Mouse (Mus musculus) heart, embryonic 10.5 days (tissue): ENCODE data around the gene Wwp2. TPM values are rescaled to one million over a fixed set of nuclear protein-coding genes. Genes with fewer than 3 reads are reported as not detected.
A peak's percentile ranks its signal among the peaks of the same experiment; 100 is the strongest.
"Not testable (repeated sequence)": the region's sequence is repeated elsewhere in the genome, so short reads cannot be mapped to it uniquely, and the experiment has no call there.

Experiments used
- DNase-seq: peaks from one replicate; pipeline ENCODE4 v3.0.0-alpha.2; 2017; ENCODE audit warnings: low spot score
- H3K27ac ChIP-seq: fragments of 300-500 bp; sonication (generic); 2 replicates; pipeline ENCODE4 v1.5.1; 2016; ENCODE audit warnings: mild to moderate bottlenecking
- H3K27me3 ChIP-seq: fragments of 300-500 bp; sonication (generic); 2 replicates; pipeline ENCODE4 v1.6.1; 2016; ENCODE audit warnings: mild to moderate bottlenecking; ENCODE audit not compliant: poor library complexity, insufficient read depth, severe bottlenecking
- H3K36me3 ChIP-seq: fragments of 300-500 bp; sonication (generic); 2 replicates; pipeline ENCODE4 v1.6.1; 2016; ENCODE audit warnings: mild to moderate bottlenecking, moderate library complexity
- H3K4me1 ChIP-seq: fragments of 300-500 bp; sonication (generic); 2 replicates; pipeline ENCODE4 v1.6.1; 2016; ENCODE audit warnings: mild to moderate bottlenecking
- H3K4me3 ChIP-seq: fragments of 300-500 bp; sonication (generic); 2 replicates; pipeline ENCODE4 v1.5.1; 2016; ENCODE audit warnings: mild to moderate bottlenecking, moderate library complexity
- H3K9me3 ChIP-seq: fragments of 300-500 bp; sonication (generic); 2 replicates; pipeline ENCODE4 v1.6.1; 2016; ENCODE audit warnings: mild to moderate bottlenecking, moderate library complexity
- WGBS: fragments of 180-500 bp; shearing (Covaris S2); methylation state at CpG from one replicate; pipeline ENCODE4 v1.1.7; 2016; 5-methylcytosine and 5-hydroxymethylcytosine counted together
- polyA plus RNA-seq: library from polyadenylated mRNA; unstranded; fragments of >200 nt; fragmentation: Nextera tagmentation; extraction: Ambion mirVana; gene quantifications from 2 replicates; pipeline ENCODE4 v1.2.1, GENCODE M21; 2016

Wwp2 gene
- polyA plus RNA-seq, 1 experiment from 2014 or later = 46.4 TPM

- WGBS = 79% methylated on average over 5 of the region's 5 CpGs
- DNase-seq = no peak
- Histone ChIP-seq H3K4me1 (0 out of 2 replicates have a peak, but pooled peaks cover 3% of the 10 kb centered on the region), H3K4me3 (no peak overlapping the region), H3K27ac (no peak overlapping the region), H3K36me3 (peaks cover 33% of the 10 kb centered on the region), H3K27me3 (no peaks in the 10 kb centered on the region), H3K9me3 (no peaks in the 10 kb centered on the region)
These were observed 30.5 kb downstream of the Wwp2 start for GRCm38 (mm10) chr8:107466642-107467041.

GRCm38 (mm10) chr8:107468811-107469302 is 32.7 kb downstream of the Wwp2 start:
- Histone ChIP-seq H3K4me3 (no peak overlapping the region), H3K27ac (0 out of 2 replicates have a peak overlapping the region, but pooled peaks have one; percentile 29), H3K4me1 (peaks cover 16% of the 10 kb centered on the region), H3K36me3 (peaks cover 31% of the 10 kb centered on the region), H3K9me3 (no peaks in the 10 kb centered on the region), H3K27me3 (no peaks in the 10 kb centered on the region)
- WGBS = 48% methylated on average over 8 of the region's 8 CpGs
- DNase-seq = no peak

GRCm38 (mm10) chr8:107470302-107470701 is 34.1 kb downstream of the Wwp2 start:
- no peak overlapping the region for H3K27ac ChIP-seq
- no peak for DNase-seq
- H3K4me1 ChIP-seq = peaks cover 16% of the 10 kb centered on the region
- H3K36me3 ChIP-seq = peaks cover 25% of the 10 kb centered on the region
- H3K27me3 ChIP-seq = no peaks in the 10 kb centered on the region
- H3K9me3 ChIP-seq = no peaks in the 10 kb centered on the region
- 83% methylated on average over 5 of the region's 5 CpGs for WGBS
- no peak overlapping the region for H3K4me3 ChIP-seq

- no peak overlapping the region for H3K4me3 ChIP-seq
- no peak for DNase-seq
- peaks cover 16% of the 10 kb centered on the region for H3K4me1 ChIP-seq
- peaks cover 16% of the 10 kb centered on the region; the same call in 1 of the 2 replicates for H3K36me3 ChIP-seq
- 66% methylated on average over 10 of the region's 10 CpGs for WGBS
- peak overlapping the region; percentile 42 for H3K27ac ChIP-seq
- H3K27me3 ChIP-seq = no peaks in the 10 kb centered on the region
- no peaks in the 10 kb centered on the region for H3K9me3 ChIP-seq
These were observed 36.4 kb downstream of the Wwp2 start for GRCm38 (mm10) chr8:107472403-107473100.

GRCm38 (mm10) chr8:107473369-107473768 is 37.2 kb downstream of the Wwp2 start:
- H3K4me1 ChIP-seq = peaks cover 13% of the 10 kb centered on the region
- no peak overlapping the region for H3K27ac ChIP-seq
- no peaks in the 10 kb centered on the region for H3K27me3 ChIP-seq
- DNase-seq = no peak
- peaks cover 16% of the 10 kb centered on the region; the same call in 1 of the 2 replicates for H3K36me3 ChIP-seq
- 47% methylated on average over 4 of the region's 4 CpGs for WGBS
- H3K4me3 ChIP-seq = no peak overlapping the region
- no peaks in the 10 kb centered on the region for H3K9me3 ChIP-seq

- peaks cover 7% of the 10 kb centered on the region; the same call in 1 of the 2 replicates for H3K36me3 ChIP-seq
- no peaks in the 10 kb centered on the region for H3K9me3 ChIP-seq
- no peak overlapping the region for H3K4me3 ChIP-seq
- no peaks in the 10 kb centered on the region for H3K27me3 ChIP-seq
- peaks cover 13% of the 10 kb centered on the region for H3K4me1 ChIP-seq
- no peak for DNase-seq
- 76% methylated on average over 3 of the region's 3 CpGs for WGBS
- H3K27ac ChIP-seq = no peak overlapping the region
These were observed 39.4 kb downstream of the Wwp2 start for GRCm38 (mm10) chr8:107475613-107476012.

GRCm38 (mm10) chr8:107476786-107477185 is 40.6 kb downstream of the Wwp2 start:
- WGBS = 90% methylated on average over 7 of the region's 7 CpGs
- not testable (repeated sequence) for H3K27ac ChIP-seq, H3K4me3 ChIP-seq, H3K27me3 ChIP-seq, H3K36me3 ChIP-seq, H3K9me3 ChIP-seq, DNase-seq
- H3K4me1 ChIP-seq = peaks cover 13% of the 10 kb centered on the region

- Histone ChIP-seq H3K9me3 (no peaks in the 10 kb centered on the region), H3K4me1 (peaks cover 4% of the 10 kb centered on the region; the same call in 1 of the 2 replicates), H3K27me3 (no peaks in the 10 kb centered on the region), H3K27ac (no peak overlapping the region), H3K36me3 (peaks cover 10% of the 10 kb centered on the region; the same call in 1 of the 2 replicates), H3K4me3 (no peak overlapping the region)
- no peak for DNase-seq
- 84% methylated on average over 6 of the region's 6 CpGs for WGBS
These were observed 42.6 kb downstream of the Wwp2 start for GRCm38 (mm10) chr8:107478728-107479127.

- DNase-seq = no peak
- WGBS = 90% methylated on average over 4 of the region's 4 CpGs
- no peaks in the 10 kb centered on the region for H3K27me3 ChIP-seq
- no peaks in the 10 kb centered on the region for H3K9me3 ChIP-seq
- H3K27ac ChIP-seq = no peak overlapping the region
- peaks cover 3% of the 10 kb centered on the region; the same call in 1 of the 2 replicates for H3K4me1 ChIP-seq
- peaks cover 12% of the 10 kb centered on the region; the same call in 1 of the 2 replicates for H3K36me3 ChIP-seq
- no peak overlapping the region for H3K4me3 ChIP-seq
These were observed 44.3 kb downstream of the Wwp2 start for GRCm38 (mm10) chr8:107480436-107480835.

GRCm38 (mm10) chr8:107483250-107483649 is 47.1 kb downstream of the Wwp2 start:
- Histone ChIP-seq H3K27ac (no peak overlapping the region), H3K36me3 (peaks cover 22% of the 10 kb centered on the region), H3K9me3 (no peaks in the 10 kb centered on the region), H3K27me3 (no peaks in the 10 kb centered on the region), H3K4me1 (peaks cover 3% of the 10 kb centered on the region; the same call in 1 of the 2 replicates), H3K4me3 (no peak overlapping the region)
- DNase-seq = no peak
- 83% methylated on average over 8 of the region's 8 CpGs for WGBS

- DNase-seq = no peak
- H3K36me3 ChIP-seq = peaks cover 22% of the 10 kb centered on the region
- no peaks in the 10 kb centered on the region for H3K9me3 ChIP-seq
- H3K27ac ChIP-seq = no peak overlapping the region
- H3K4me1 ChIP-seq = peaks cover 18% of the 10 kb centered on the region
- no peak overlapping the region for H3K4me3 ChIP-seq
- no peaks in the 10 kb centered on the region for H3K27me3 ChIP-seq
These were observed 48.8 kb downstream of the Wwp2 start for GRCm38 (mm10) chr8:107484956-107485355.

- H3K36me3 ChIP-seq = peaks cover 14% of the 10 kb centered on the region
- DNase-seq = no peak
- H3K4me1 ChIP-seq = peaks cover 33% of the 10 kb centered on the region
- no peak overlapping the region for H3K4me3 ChIP-seq
- H3K27me3 ChIP-seq = no peaks in the 10 kb centered on the region
- H3K27ac ChIP-seq = peak overlapping the region; percentile 79
- 89% methylated on average over 4 of the region's 4 CpGs for whole genome bisulfite sequencing
- H3K9me3 ChIP-seq = no peaks in the 10 kb centered on the region
These were observed 52.4 kb downstream of the Wwp2 start for GRCm38 (mm10) chr8:107488551-107488950.

- H3K36me3 ChIP-seq = peaks cover 11% of the 10 kb centered on the region
- 69% methylated on average over 4 of the region's 4 CpGs for WGBS
- DNase-seq = no peak
- no peak overlapping the region for H3K4me3 ChIP-seq
- H3K27me3 ChIP-seq = no peaks in the 10 kb centered on the region
- no peaks in the 10 kb centered on the region for H3K9me3 ChIP-seq
- H3K4me1 ChIP-seq = peaks cover 33% of the 10 kb centered on the region
- H3K27ac ChIP-seq = peak overlapping the region; percentile 79
These were observed 52.9 kb downstream of the Wwp2 start for GRCm38 (mm10) chr8:107489086-107489485.
